Mouse (Mus musculus) heart, embryonic 15.5 days (tissue): ENCODE results near the gene Efl1. TPM values are rescaled to one million over a fixed set of nuclear protein-coding genes. Genes with fewer than 3 reads are reported as not detected.

Experiments
- ATAC-seq: fragments of 200-750 bp; cut with Nextera tagmentation; replicated peaks from 2 replicates; pipeline ENCODE4 v1.8.0; 2017; ENCODE audit warnings: low read depth, moderate TSS enrichment; ENCODE audit not compliant: insufficient number of reproducible peaks, insufficient read depth, low FRiP score
- H3K27ac ChIP-seq: fragments of 300-500 bp; sonication (generic); 2 replicates; pipeline ENCODE4 v1.5.1; 2015; ENCODE audit warnings: mild to moderate bottlenecking, inconsistent platforms
- H3K27me3 ChIP-seq: fragments of 300-500 bp; sonication (generic); 2 replicates; pipeline ENCODE4 v1.6.1; 2015; ENCODE audit warnings: inconsistent platforms
- H3K36me3 ChIP-seq: fragments of 300-500 bp; sonication (generic); 2 replicates; pipeline ENCODE4 v1.6.1; 2015; ENCODE audit warnings: mild to moderate bottlenecking, inconsistent platforms
- H3K4me1 ChIP-seq: fragments of 300-500 bp; sonication (generic); replicated peaks from 2 replicates; pipeline ENCODE4 v1.6.1; 2015; ENCODE audit warnings: inconsistent platforms
- H3K4me2 ChIP-seq: fragments of 300-500 bp; sonication (generic); 2 replicates; pipeline ENCODE4 v1.6.1; 2015; ENCODE audit warnings: inconsistent platforms, mild to moderate bottlenecking, moderate library complexity
- H3K4me3 ChIP-seq: fragments of 300-500 bp; sonication (generic); 2 replicates; pipeline ENCODE4 v1.5.1; 2015; ENCODE audit warnings: mild to moderate bottlenecking, inconsistent platforms
- H3K9ac ChIP-seq: fragments of 300-500 bp; sonication (generic); 2 replicates; pipeline ENCODE4 v1.6.1; 2015; ENCODE audit warnings: mild to moderate bottlenecking, inconsistent platforms
- H3K9me3 ChIP-seq: fragments of 300-500 bp; sonication (generic); replicated peaks from 2 replicates; pipeline ENCODE4 v1.6.1; 2016; ENCODE audit warnings: inconsistent platforms
- whole genome bisulfite sequencing: fragments of 180-500 bp; shearing (Covaris S2); methylation state at CpG from one replicate; pipeline ENCODE4 v1.1.7; 2015; ENCODE audit warnings: mixed read lengths; 5-methylcytosine and 5-hydroxymethylcytosine counted together
- polyA plus RNA-seq: library from polyadenylated mRNA; unstranded; fragments of >200 nt; fragmentation: Nextera tagmentation; extraction: Ambion mirVana; gene quantifications from 2 replicates; pipeline ENCODE4 v1.2.1, GENCODE M21; 2015

Efl1 gene
- polyA plus RNA-seq, 1 experiment from 2014 or later = 11.3 TPM

GRCm38 (mm10) chr7:82785970-82786647, 137.7 kb downstream of the Efl1 start:
- ATAC-seq = no peak
- Histone ChIP-seq H3K36me3 (no peaks in the 10 kb centered on the region), H3K4me1 (peaks cover 3% of the 10 kb centered on the region), H3K9ac (no peak overlapping the region), H3K4me2 (no peak overlapping the region), H3K27me3 (no peaks in the 10 kb centered on the region), H3K9me3 (no peaks in the 10 kb centered on the region), H3K4me3 (no peak overlapping the region), H3K27ac (0 out of 2 replicates have a peak overlapping the region, but pooled peaks have one; percentile 6)
- WGBS = 64% methylated on average over 2 of the region's 2 CpGs

GRCm38 (mm10) chr7:82792644-82793043, 144.2 kb downstream of the Efl1 start:
- no peaks in the 10 kb centered on the region for H3K4me1 ChIP-seq
- H3K9ac ChIP-seq = no peak overlapping the region
- no peak overlapping the region for H3K27ac ChIP-seq
- WGBS = 43% methylated on average over 2 of the region's 2 CpGs
- no peaks in the 10 kb centered on the region for H3K27me3 ChIP-seq
- no peaks in the 10 kb centered on the region for H3K36me3 ChIP-seq
- no peak for ATAC-seq
- H3K9me3 ChIP-seq = no peaks in the 10 kb centered on the region
- H3K4me2 ChIP-seq = no peak overlapping the region
- no peak overlapping the region for H3K4me3 ChIP-seq

GRCm38 (mm10) chr7:82793111-82793510, 144.7 kb downstream of the Efl1 start:
- WGBS = 100% methylated on average over 1 of the region's 1 CpGs
- no peak for ATAC-seq
- H3K36me3 ChIP-seq = no peaks in the 10 kb centered on the region

GRCm38 (mm10) chr7:82794542-82794941, 146.1 kb downstream of the Efl1 start:
- no peaks in the 10 kb centered on the region for H3K27me3 ChIP-seq
- no peaks in the 10 kb centered on the region for H3K4me1 ChIP-seq
- H3K9me3 ChIP-seq = no peaks in the 10 kb centered on the region
- H3K4me3 ChIP-seq = no peak overlapping the region
- H3K4me2 ChIP-seq = no peak overlapping the region
- no peak for ATAC-seq
- H3K27ac ChIP-seq = no peak overlapping the region
- no peak overlapping the region for H3K9ac ChIP-seq
- H3K36me3 ChIP-seq = no peaks in the 10 kb centered on the region
- 34% methylated on average over 1 of the region's 1 CpGs for WGBS

More at GRCm38 (mm10) chr7:82793111-82793510, 144.7 kb downstream of the Efl1 start:
- Histone ChIP-seq H3K9me3 (no peaks in the 10 kb centered on the region), H3K4me1 (no peaks in the 10 kb centered on the region), H3K9ac (no peak overlapping the region), H3K27me3 (no peaks in the 10 kb centered on the region), H3K4me2 (no peak overlapping the region), H3K4me3 (no peak overlapping the region), H3K27ac (no peak overlapping the region)

- H3K27me3 ChIP-seq = no peaks in the 10 kb centered on the region
- H3K4me1 ChIP-seq = no peaks in the 10 kb centered on the region
- no peak overlapping the region for H3K4me2 ChIP-seq
- no peaks in the 10 kb centered on the region for H3K36me3 ChIP-seq
- H3K27ac ChIP-seq = no peak overlapping the region
- H3K4me3 ChIP-seq = no peak overlapping the region
- ATAC-seq = no peak
- 54% methylated on average over 4 of the region's 4 CpGs for WGBS
- H3K9ac ChIP-seq = no peak overlapping the region
- H3K9me3 ChIP-seq = no peaks in the 10 kb centered on the region
Measured at GRCm38 (mm10) chr7:82802206-82802605, 153.8 kb downstream of the Efl1 start.

- no peaks in the 10 kb centered on the region for H3K36me3 ChIP-seq
- H3K27me3 ChIP-seq = 0 out of 2 replicates have a peak, but pooled peaks cover 3% of the 10 kb centered on the region
- ATAC-seq = peak; percentile 35; the same call in 1 of the 2 replicates
- no peaks in the 10 kb centered on the region for H3K4me1 ChIP-seq
- H3K4me2 ChIP-seq = no peak overlapping the region
- H3K4me3 ChIP-seq = no peak overlapping the region
- no peak overlapping the region for H3K27ac ChIP-seq
- H3K9me3 ChIP-seq = no peaks in the 10 kb centered on the region
- no peak overlapping the region for H3K9ac ChIP-seq
- WGBS = 68% methylated on average over 4 of the region's 4 CpGs
Measured at GRCm38 (mm10) chr7:82808257-82808656, 159.8 kb downstream of the Efl1 start.

- no peaks in the 10 kb centered on the region for H3K9me3 ChIP-seq
- H3K27me3 ChIP-seq = 0 out of 2 replicates have a peak, but pooled peaks cover 3% of the 10 kb centered on the region
- H3K36me3 ChIP-seq = no peaks in the 10 kb centered on the region
- H3K4me1 ChIP-seq = no peaks in the 10 kb centered on the region
- no peak overlapping the region for H3K4me2 ChIP-seq
- H3K9ac ChIP-seq = no peak overlapping the region
- no peak overlapping the region for H3K4me3 ChIP-seq
- no peak overlapping the region for H3K27ac ChIP-seq
- no peak for ATAC-seq
- 58% methylated on average over 5 of the region's 5 CpGs for WGBS
Measured at GRCm38 (mm10) chr7:82809126-82809525, 160.7 kb downstream of the Efl1 start.

GRCm38 (mm10) chr7:82810799-82811139, 162.4 kb downstream of the Efl1 start:
- 51% methylated on average over 5 of the region's 5 CpGs for WGBS
- Histone ChIP-seq H3K4me1 (no peaks in the 10 kb centered on the region), H3K9me3 (no peaks in the 10 kb centered on the region), H3K36me3 (no peaks in the 10 kb centered on the region), H3K4me2 (no peak overlapping the region), H3K27ac (no peak overlapping the region), H3K27me3 (0 out of 2 replicates have a peak, but pooled peaks cover 3% of the 10 kb centered on the region), H3K4me3 (no peak overlapping the region), H3K9ac (no peak overlapping the region)
- ATAC-seq = no peak

GRCm38 (mm10) chr7:82811140-82811851, 162.9 kb downstream of the Efl1 start:
- Histone ChIP-seq H3K27me3 (0 out of 2 replicates have a peak, but pooled peaks cover 3% of the 10 kb centered on the region), H3K4me1 (no peaks in the 10 kb centered on the region), H3K27ac (no peak overlapping the region), H3K36me3 (no peaks in the 10 kb centered on the region), H3K4me3 (no peak overlapping the region), H3K9me3 (no peaks in the 10 kb centered on the region), H3K4me2 (peak overlapping the region; percentile 17; the same call in 1 of the 2 replicates), H3K9ac (no peak overlapping the region)
- no peak for ATAC-seq
- 36% methylated on average over 19 of the region's 19 CpGs for WGBS

GRCm38 (mm10) chr7:82812186-82813155, 164.1 kb downstream of the Efl1 start:
- H3K27ac ChIP-seq = no peak overlapping the region
- WGBS = 81% methylated on average over 19 of the region's 19 CpGs

GRCm38 (mm10) chr7:82819541-82819940, 171.1 kb downstream of the Efl1 start:
- Histone ChIP-seq H3K36me3 (no peaks in the 10 kb centered on the region), H3K27me3 (no peaks in the 10 kb centered on the region), H3K27ac (no peak overlapping the region), H3K4me2 (no peak overlapping the region), H3K9me3 (no peaks in the 10 kb centered on the region), H3K4me1 (no peaks in the 10 kb centered on the region), H3K4me3 (no peak overlapping the region), H3K9ac (no peak overlapping the region)
- ATAC-seq = no peak
- 87% methylated on average over 7 of the region's 7 CpGs for WGBS

More at GRCm38 (mm10) chr7:82812186-82813155, 164.1 kb downstream of the Efl1 start:
- no peaks in the 10 kb centered on the region for H3K36me3 ChIP-seq
- H3K9me3 ChIP-seq = no peaks in the 10 kb centered on the region
- H3K4me3 ChIP-seq = no peak overlapping the region
- H3K4me2 ChIP-seq = no peak overlapping the region
- ATAC-seq = no peak
- H3K4me1 ChIP-seq = no peaks in the 10 kb centered on the region
- H3K9ac ChIP-seq = no peak overlapping the region
- 0 out of 2 replicates have a peak, but pooled peaks cover 3% of the 10 kb centered on the region for H3K27me3 ChIP-seq
